Mouse (Mus musculus): ENCODE data around the gene Micu1. TPM values are rescaled to one million over a fixed set of nuclear protein-coding genes. Genes with fewer than 3 reads are reported as not detected.
A peak's percentile ranks its signal among the peaks of the same experiment; 100 is the strongest.
"Not testable (repeated sequence)": the region's sequence is repeated elsewhere in the genome, so short reads cannot be mapped to it uniquely, and the experiment has no call there.

Gene Micu1
- polyA plus RNA-seq, 1 experiment, result 174 TPM

DNA sequence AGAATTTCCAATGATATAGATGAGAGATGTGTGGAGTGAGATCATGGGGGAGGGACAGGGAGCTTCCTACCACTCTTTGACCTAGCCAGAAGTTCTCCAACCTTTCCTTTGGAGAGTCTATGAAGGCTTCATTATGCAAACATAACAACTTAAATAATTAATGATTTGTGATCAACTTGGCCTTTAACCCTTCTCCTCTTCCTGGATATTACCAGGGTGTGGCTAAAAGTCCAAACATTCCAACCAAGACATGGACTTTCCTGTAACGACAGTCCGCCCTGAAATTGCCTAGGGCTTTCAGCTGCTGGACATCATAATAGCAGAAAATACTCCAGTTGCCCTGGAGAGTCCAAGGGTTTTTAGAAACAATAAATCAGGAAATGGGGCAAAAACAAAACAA is 23.1 kb upstream of the Micu1 start:
- H3K27me3 ChIP-seq (ENCODE audit: control insufficient read depth, insufficient read depth, low read length), result no peaks in the 10 kb centered on the region
- no peak overlapping the region for H3K27ac ChIP-seq (ENCODE audit: insufficient read depth, low read length)
- H3K4me3 ChIP-seq (replicated peaks; ENCODE audit: insufficient read depth, low read depth, low read length), result no peak overlapping the region
- no peaks in the 10 kb centered on the region for H3K4me1 ChIP-seq (ENCODE audit: control insufficient read depth, insufficient read depth, low read length)
- TF ChIP-seq CTCF (IDR thresholded peaks at IDR 0.05; ENCODE audit: borderline replicate concordance, insufficient read depth, low read depth, low read length) (no peak), POLR2A (IDR thresholded peaks at IDR 0.05; ENCODE audit: borderline replicate concordance, insufficient read depth, low read length) (no peak)
- no peak for DNase-seq
- 91% methylated on average over 2 of the region's 2 CpGs for WGBS

- WGBS, result 86% methylated on average over 3 of the region's 3 CpGs
- not testable (repeated sequence) for H3K4me3 ChIP-seq (replicated peaks; ENCODE audit: insufficient read depth, low read depth, low read length); H3K4me1 ChIP-seq (ENCODE audit: control insufficient read depth, insufficient read depth, low read length); H3K27me3 ChIP-seq (ENCODE audit: control insufficient read depth, insufficient read depth, low read length); DNase-seq; H3K27ac ChIP-seq (ENCODE audit: insufficient read depth, low read length)
Measured at GRCm38 (mm10) chr10:59685586-59685985, 16.7 kb upstream of the Micu1 start.

GRCm38 (mm10) chr10:59687126-59687525 is 15.2 kb upstream of the Micu1 start:
- 92% methylated on average over 2 of the region's 2 CpGs for WGBS
- DNase-seq, result no peak
- TF ChIP-seq POLR2A (IDR thresholded peaks at IDR 0.05; ENCODE audit: borderline replicate concordance, insufficient read depth, low read length) (no peak), CTCF (IDR thresholded peaks at IDR 0.05; ENCODE audit: borderline replicate concordance, insufficient read depth, low read depth, low read length) (no peak)
- no peaks in the 10 kb centered on the region; the same call in 1 of the 2 replicates for H3K4me1 ChIP-seq (ENCODE audit: control insufficient read depth, insufficient read depth, low read length)
- no peak overlapping the region for H3K4me3 ChIP-seq (replicated peaks; ENCODE audit: insufficient read depth, low read depth, low read length)
- no peaks in the 10 kb centered on the region for H3K27me3 ChIP-seq (ENCODE audit: control insufficient read depth, insufficient read depth, low read length)
- no peak overlapping the region for H3K27ac ChIP-seq (ENCODE audit: insufficient read depth, low read length)

- Histone ChIP-seq H3K27ac (ENCODE audit: insufficient read depth, low read length) (no peak overlapping the region), H3K27me3 (ENCODE audit: control insufficient read depth, insufficient read depth, low read length) (no peaks in the 10 kb centered on the region), H3K4me3 (replicated peaks; ENCODE audit: insufficient read depth, low read depth, low read length) (no peak overlapping the region), H3K4me1 (ENCODE audit: control insufficient read depth, insufficient read depth, low read length) (no peaks in the 10 kb centered on the region; the same call in 1 of the 2 replicates)
- no peak for TF ChIP-seq CTCF (IDR thresholded peaks at IDR 0.05; ENCODE audit: borderline replicate concordance, insufficient read depth, low read depth, low read length)
- no peak for TF ChIP-seq POLR2A (IDR thresholded peaks at IDR 0.05; ENCODE audit: borderline replicate concordance, insufficient read depth, low read length)
- no peak for DNase-seq
- 67% methylated on average over 6 of the region's 6 CpGs for WGBS
Measured at GRCm38 (mm10) chr10:59689836-59690235, 12.4 kb upstream of the Micu1 start.

- WGBS, result 86% methylated on average over 6 of the region's 6 CpGs
- H3K27me3 ChIP-seq (ENCODE audit: control insufficient read depth, insufficient read depth, low read length), result no peaks in the 10 kb centered on the region
- no peak overlapping the region for H3K4me3 ChIP-seq (replicated peaks; ENCODE audit: insufficient read depth, low read depth, low read length)
- no peak for DNase-seq
- H3K4me1 ChIP-seq (ENCODE audit: control insufficient read depth, insufficient read depth, low read length), result no peaks in the 10 kb centered on the region
- H3K27ac ChIP-seq (ENCODE audit: insufficient read depth, low read length), result no peak overlapping the region
- no peak for TF ChIP-seq CTCF (IDR thresholded peaks at IDR 0.05; ENCODE audit: borderline replicate concordance, insufficient read depth, low read depth, low read length)
- no peak for TF ChIP-seq POLR2A (IDR thresholded peaks at IDR 0.05; ENCODE audit: borderline replicate concordance, insufficient read depth, low read length)
Measured at GRCm38 (mm10) chr10:59692441-59692840, 9.8 kb upstream of the Micu1 start.

GRCm38 (mm10) chr10:59694104-59694503 is 8.2 kb upstream of the Micu1 start:
- Histone ChIP-seq H3K4me3 (replicated peaks; ENCODE audit: insufficient read depth, low read depth, low read length) (no peak overlapping the region), H3K4me1 (ENCODE audit: control insufficient read depth, insufficient read depth, low read length) (no peaks in the 10 kb centered on the region), H3K27ac (ENCODE audit: insufficient read depth, low read length) (no peak overlapping the region), H3K27me3 (ENCODE audit: control insufficient read depth, insufficient read depth, low read length) (no peaks in the 10 kb centered on the region)
- DNase-seq, result no peak
- no peak for TF ChIP-seq POLR2A (IDR thresholded peaks at IDR 0.05; ENCODE audit: borderline replicate concordance, insufficient read depth, low read length)
- no peak for TF ChIP-seq CTCF (IDR thresholded peaks at IDR 0.05; ENCODE audit: borderline replicate concordance, insufficient read depth, low read depth, low read length)
- 88% methylated on average over 2 of the region's 2 CpGs for WGBS

GRCm38 (mm10) chr10:59699516-59699915 is 2.8 kb upstream of the Micu1 start:
- DNase-seq, result no peak
- H3K27ac ChIP-seq (ENCODE audit: insufficient read depth, low read length), result no peak overlapping the region
- peaks cover 4% of the 10 kb centered on the region; the same call in 1 of the 2 replicates for H3K4me1 ChIP-seq (ENCODE audit: control insufficient read depth, insufficient read depth, low read length)
- H3K4me3 ChIP-seq (replicated peaks; ENCODE audit: insufficient read depth, low read depth, low read length), result no peak overlapping the region
- no peaks in the 10 kb centered on the region for H3K27me3 ChIP-seq (ENCODE audit: control insufficient read depth, insufficient read depth, low read length)
- TF ChIP-seq CTCF (IDR thresholded peaks at IDR 0.05; ENCODE audit: borderline replicate concordance, insufficient read depth, low read depth, low read length), result no peak
- no peak for TF ChIP-seq POLR2A (IDR thresholded peaks at IDR 0.05; ENCODE audit: borderline replicate concordance, insufficient read depth, low read length)
- WGBS, result 71% methylated on average over 5 of the region's 5 CpGs

GRCm38 (mm10) chr10:59701805-59702204 is 472 bp upstream of the Micu1 start:
- Histone ChIP-seq H3K4me3 (replicated peaks; ENCODE audit: insufficient read depth, low read depth, low read length) (peak overlapping the region; percentile 92), H3K4me1 (ENCODE audit: control insufficient read depth, insufficient read depth, low read length) (peaks cover 4% of the 10 kb centered on the region; the same call in 1 of the 2 replicates), H3K27me3 (ENCODE audit: control insufficient read depth, insufficient read depth, low read length) (no peaks in the 10 kb centered on the region), H3K27ac (ENCODE audit: insufficient read depth, low read length) (no peak overlapping the region)
- 34% methylated on average over 5 of the region's 5 CpGs for WGBS
- no peak for TF ChIP-seq CTCF (IDR thresholded peaks at IDR 0.05; ENCODE audit: borderline replicate concordance, insufficient read depth, low read depth, low read length)
- no peak for TF ChIP-seq POLR2A (IDR thresholded peaks at IDR 0.05; ENCODE audit: borderline replicate concordance, insufficient read depth, low read length)
- no peak for DNase-seq

Measured in cerebellum, adult 2 months (tissue).